Mouse (Mus musculus) bone marrow macrophage, adult 2 months (primary cell): ENCODE measurements at regions not wholly inside any gene's neighbourhood (a gene's known extent, or its start where the extent isn't known, plus 50 kb on each side); places are given as distances from the start of the nearest gene placed in this dataset.

Experiments used
- CTCF ChIP-seq: IDR thresholded peaks from 2 replicates; pipeline ENCODE4 v1.5.1; 2012; ENCODE audit warnings: low read depth, mild to moderate bottlenecking, low read length, moderate library complexity
- POLR2A ChIP-seq: IDR thresholded peaks from 2 replicates; pipeline ENCODE4 v1.6.1; 2012; ENCODE audit warnings: mild to moderate bottlenecking, low read depth, low read length, borderline replicate concordance

DNA sequence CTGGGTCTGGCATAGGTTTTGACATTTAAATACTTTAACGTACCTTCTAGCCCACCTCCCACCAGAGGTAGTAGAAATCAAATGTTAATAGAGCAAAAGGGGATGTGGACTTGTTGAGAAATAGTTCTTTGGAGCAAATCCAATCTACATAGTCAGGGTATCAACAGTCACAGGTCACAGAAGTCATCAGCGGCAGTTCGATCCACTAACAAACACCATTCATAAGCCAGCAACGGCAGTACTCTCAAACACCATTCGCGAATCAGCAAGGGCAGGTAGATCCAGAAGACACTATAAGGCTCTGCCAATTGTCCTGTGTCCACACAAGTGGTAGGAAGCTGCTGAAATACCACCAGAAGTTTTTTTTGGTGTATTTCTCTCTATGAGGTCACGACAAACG lies 374.3 kb upstream of the Sox9 start:
- no peak for TF ChIP-seq CTCF
- no peak for TF ChIP-seq POLR2A
